Mouse (Mus musculus): ENCODE measurements around the gene Dapk2.

DNA sequence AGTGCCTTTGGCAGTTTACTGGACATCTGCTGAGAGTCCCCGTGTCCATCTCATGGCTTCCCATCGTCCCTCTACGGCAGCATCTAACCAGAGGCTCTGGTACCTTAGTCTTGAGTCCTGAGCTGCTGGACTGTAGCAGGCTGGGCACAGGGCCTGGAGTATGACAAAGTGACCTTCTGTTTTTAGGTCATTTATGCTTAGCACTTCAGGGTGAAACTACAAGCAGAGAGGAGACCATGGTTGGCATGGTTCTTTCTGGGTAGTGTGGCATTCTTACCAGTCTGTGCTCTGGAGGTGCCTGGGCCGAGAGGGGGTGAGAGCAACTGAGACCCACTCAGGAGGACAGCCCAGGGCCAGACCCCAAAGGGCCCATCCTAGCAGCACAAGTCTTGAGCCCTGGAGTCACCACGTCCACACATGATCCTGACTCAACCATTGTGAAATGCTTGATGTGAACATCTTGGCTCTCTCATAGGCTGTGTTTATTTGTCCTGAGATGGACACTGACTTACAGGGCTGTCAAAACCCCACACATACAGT is 15.4 kb downstream of the Dapk2 start:
- TF ChIP-seq POLR2A (IDR thresholded peaks at IDR 0.05; ENCODE audit: insufficient read depth, low read depth, low read length) (no peak), CTCF (IDR thresholded peaks at IDR 0.05; ENCODE audit: insufficient read depth, low read depth, low read length) (no peak)

Data from olfactory bulb, adult 2 months (tissue).